8 mouse cellular contexts compared by ENCODE assay signal in genomic region chr11:72066330-72066729, GRCm38 (mm10). TPM values are rescaled to one million over a fixed set of nuclear protein-coding genes. Genes with fewer than 3 reads are reported as not detected.
DNase-seq lines count a peak whose midpoint lies in the region; ATAC-seq lines count a peak whose summit lies in the region.

No protein-coding gene starts in this region.

- 51% methylated on average over 6 of the region's 6 CpGs for WGBS in kidney, embryonic 14.5 days
- WGBS in lung, embryonic 16.5 days: 31% methylated on average over 6 of the region's 6 CpGs

- H3K9me3 ChIP-seq in kidney, embryonic 14.5 days (ENCODE audit: control insufficient read depth, low read length): peaks cover 10% of the 10 kb centered on the region; the same call in 1 of the 2 replicates
- 0 out of 2 replicates have a peak, but pooled peaks cover 4% of the 10 kb centered on the region for H3K9me3 ChIP-seq in lung, embryonic 16.5 days (ENCODE audit: control insufficient read depth, low read length)

- no peaks in the 10 kb centered on the region for H3K4me1 ChIP-seq in kidney, embryonic 14.5 days (ENCODE audit: control insufficient read depth, insufficient read depth, low read length)
- no peaks in the 10 kb centered on the region for H3K4me1 ChIP-seq in lung, embryonic 16.5 days (replicated peaks; ENCODE audit: control insufficient read depth, insufficient read depth, low read length)

- no peaks in the 10 kb centered on the region for H3K27me3 ChIP-seq in kidney, embryonic 14.5 days (ENCODE audit: control insufficient read depth, insufficient read depth, low read length)
- no peaks in the 10 kb centered on the region for H3K27me3 ChIP-seq in lung, embryonic 16.5 days (ENCODE audit: control insufficient read depth, insufficient read depth, low read depth, low read length)

- no peaks in the 10 kb centered on the region for H3K36me3 ChIP-seq in kidney, embryonic 14.5 days (ENCODE audit: control insufficient read depth, insufficient read depth, low read length)
- H3K36me3 ChIP-seq in lung, embryonic 16.5 days (ENCODE audit: control insufficient read depth, insufficient read depth, low read length): no peaks in the 10 kb centered on the region

- peak; percentile 46 for DNase-seq in kidney, adult 18-20 months
- DNase-seq in NIH3T3 (ENCODE audit: low read depth): peak; percentile 25
- peak; percentile 72 for DNase-seq in embryo, embryonic 10.5 days (ENCODE audit: low spot score)
- no peak for DNase-seq in left cerebral cortex, adult 18-20 months (ENCODE audit: low spot score in 2 of 2)
- no peak for DNase-seq in right cerebral cortex, postnatal 36 days (ENCODE audit: low spot score in 2 of 2)
- DNase-seq in layer of hippocampus, adult 18-20 months (ENCODE audit: low spot score in 2 of 2): no peak

- ATAC-seq in kidney, embryonic 14.5 days (ENCODE audit: low FRiP score, low TSS enrichment): no peak
- ATAC-seq in lung, embryonic 16.5 days (ENCODE audit: low read depth): peak; percentile 41; the same call in 1 of the 2 replicates

- no peak overlapping the region for H3K4me2 ChIP-seq in kidney, embryonic 14.5 days (replicated peaks; ENCODE audit: low read depth, low read length)
- no peak overlapping the region for H3K4me2 ChIP-seq in lung, embryonic 16.5 days (ENCODE audit: low read depth, low read length)

- no peak overlapping the region for H3K9ac ChIP-seq in kidney, embryonic 14.5 days (ENCODE audit: low read depth, low read length)
- no peak overlapping the region for H3K9ac ChIP-seq in lung, embryonic 16.5 days (ENCODE audit: low read length)

- no peak overlapping the region for H3K4me3 ChIP-seq in kidney, embryonic 14.5 days (ENCODE audit: low read length)
- no peak overlapping the region for H3K4me3 ChIP-seq in lung, embryonic 16.5 days (ENCODE audit: low read length)

- no peak overlapping the region for H3K27ac ChIP-seq in kidney, embryonic 14.5 days (ENCODE audit: low read depth, low read length)
- no peak overlapping the region for H3K27ac ChIP-seq in lung, embryonic 16.5 days (ENCODE audit: low read length)

RNA-seq across cellular contexts. Expression of gene Pimreg, which starts 24.5 kb away (rescaled TPM):
- polyA plus RNA-seq in kidney, embryonic 14.5 days (2014; fragmentation: Nextera tagmentation; extraction: Ambion mirVana): 140 and 144 TPM in 2 replicates
- 133 and 138 TPM in 2 replicates for polyA plus RNA-seq in lung, embryonic 16.5 days (2015; fragmentation: Nextera tagmentation; extraction: Ambion mirVana)
- total RNA-seq in left cerebral cortex, adult 18-20 months (2021): not detected
- total RNA-seq in layer of hippocampus, adult 18-20 months (2021): not detected

RNA-seq across cellular contexts. Expression of gene Aipl1, which starts 29.0 kb away (rescaled TPM):
- 0.09 and 0.24 TPM in 2 replicates for polyA plus RNA-seq in kidney, embryonic 14.5 days (2014; fragmentation: Nextera tagmentation; extraction: Ambion mirVana)
- polyA plus RNA-seq in lung, embryonic 16.5 days (2015; fragmentation: Nextera tagmentation; extraction: Ambion mirVana): 0.44 and 0.64 TPM in 2 replicates
- total RNA-seq in left cerebral cortex, adult 18-20 months (2021): not detected
- not detected for total RNA-seq in layer of hippocampus, adult 18-20 months (2021)

Comparison
In these comparisons a context has a peak if more than half of its experiments do, and no peak if none do; other contexts are left out.
1. DNase-seq: peak in kidney, adult 18-20 months (single experiment), NIH3T3 (single experiment) and embryo, embryonic 10.5 days (single experiment); none in left cerebral cortex, adult 18-20 months (0 of 2), right cerebral cortex, postnatal 36 days (0 of 2) and layer of hippocampus, adult 18-20 months (0 of 2).